Mouse (Mus musculus): ENCODE results near the gene Asrgl1. TPM values are rescaled to one million over a fixed set of nuclear protein-coding genes. Genes with fewer than 3 reads are reported as not detected.

Gene Asrgl1
- polyA plus RNA-seq, 1 experiment: 5.9 TPM

GRCm38 (mm10) chr19:9117275-9117674 is 18.2 kb downstream of the Asrgl1 start:
- Histone ChIP-seq H3K4me1 (replicated peaks; ENCODE audit: control insufficient read depth, insufficient read depth, low read length) (no peaks in the 10 kb centered on the region), H3K27me3 (ENCODE audit: control insufficient read depth, insufficient read depth, low read length) (no peaks in the 10 kb centered on the region), H3K36me3 (ENCODE audit: control insufficient read depth, insufficient read depth, low read length) (peaks cover 31% of the 10 kb centered on the region), H3K27ac (ENCODE audit: control insufficient read depth, insufficient read depth, low read length) (no peak overlapping the region), H3K4me3 (ENCODE audit: control insufficient read depth, insufficient read depth, low read length) (no peak overlapping the region)
- no peak for DNase-seq
- WGBS: 99% methylated on average over 5 of the region's 5 CpGs
- TF ChIP-seq POLR2A (IDR thresholded peaks at IDR 0.05; ENCODE audit: control insufficient read depth, extremely low read depth, insufficient read depth, low read length, poor library complexity): no peak
- no peak for TF ChIP-seq CTCF (IDR thresholded peaks at IDR 0.05; ENCODE audit: borderline replicate concordance, control insufficient read depth, extremely low read depth, insufficient read depth, low read length, poor library complexity)

DNA sequence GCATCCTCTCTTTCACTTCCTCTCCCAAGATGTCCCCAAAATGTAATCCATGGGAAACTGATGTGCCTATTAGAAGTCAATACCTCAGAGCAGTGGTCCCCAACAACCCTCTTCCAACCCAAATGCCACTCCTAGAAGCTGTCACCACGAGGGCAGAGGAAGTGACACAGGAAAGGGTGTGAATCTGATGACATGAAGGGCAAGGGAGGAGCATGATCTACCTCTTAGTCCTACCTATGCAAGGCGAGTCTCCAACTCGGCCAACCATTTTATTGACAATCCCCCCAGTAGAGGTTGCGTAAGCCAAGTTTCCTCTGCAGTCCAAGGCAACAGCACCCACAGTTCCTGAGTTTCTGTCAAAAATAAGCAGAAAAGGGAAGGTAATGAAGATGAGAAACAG is 19.2 kb downstream of the Asrgl1 start:
- Histone ChIP-seq H3K4me1 (replicated peaks; ENCODE audit: control insufficient read depth, insufficient read depth, low read length) (no peaks in the 10 kb centered on the region), H3K4me3 (ENCODE audit: control insufficient read depth, insufficient read depth, low read length) (no peak overlapping the region), H3K36me3 (ENCODE audit: control insufficient read depth, insufficient read depth, low read length) (peaks cover 35% of the 10 kb centered on the region), H3K27ac (ENCODE audit: control insufficient read depth, insufficient read depth, low read length) (no peak overlapping the region), H3K27me3 (ENCODE audit: control insufficient read depth, insufficient read depth, low read length) (no peaks in the 10 kb centered on the region)
- no peak for TF ChIP-seq CTCF (IDR thresholded peaks at IDR 0.05; ENCODE audit: borderline replicate concordance, control insufficient read depth, extremely low read depth, insufficient read depth, low read length, poor library complexity)
- TF ChIP-seq POLR2A (IDR thresholded peaks at IDR 0.05; ENCODE audit: control insufficient read depth, extremely low read depth, insufficient read depth, low read length, poor library complexity): no peak
- 71% methylated on average over 4 of the region's 4 CpGs for WGBS
- DNase-seq: no peak

DNA sequence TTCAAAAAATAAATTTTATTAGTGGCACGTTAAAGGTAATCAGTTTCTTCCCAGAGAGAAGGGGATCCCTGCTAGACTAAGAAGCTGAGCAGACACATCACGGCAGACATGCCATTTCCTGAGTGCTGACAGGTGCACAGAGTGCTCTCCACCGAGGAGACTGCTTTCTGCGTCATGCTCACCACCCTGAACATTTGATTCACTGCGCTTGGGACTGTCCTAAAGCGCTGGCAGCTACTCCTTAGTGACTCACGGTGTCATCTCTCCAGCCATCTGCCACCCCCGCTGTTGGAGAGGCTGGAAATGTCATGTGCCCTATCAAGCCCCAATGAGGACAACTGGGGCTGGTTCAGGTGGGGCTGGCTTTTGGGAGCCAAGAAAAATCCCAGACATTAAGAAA is 23.4 kb downstream of the Asrgl1 start:
- peaks cover 35% of the 10 kb centered on the region for H3K36me3 ChIP-seq (ENCODE audit: control insufficient read depth, insufficient read depth, low read length)
- DNase-seq: no peak
- WGBS: 83% methylated on average over 8 of the region's 8 CpGs
- no peaks in the 10 kb centered on the region for H3K27me3 ChIP-seq (ENCODE audit: control insufficient read depth, insufficient read depth, low read length)
- H3K4me1 ChIP-seq (replicated peaks; ENCODE audit: control insufficient read depth, insufficient read depth, low read length): peaks cover 5% of the 10 kb centered on the region; the same call in 1 of the 2 replicates
- TF ChIP-seq CTCF (IDR thresholded peaks at IDR 0.05; ENCODE audit: borderline replicate concordance, control insufficient read depth, extremely low read depth, insufficient read depth, low read length, poor library complexity): no peak
- no peak for TF ChIP-seq POLR2A (IDR thresholded peaks at IDR 0.05; ENCODE audit: control insufficient read depth, extremely low read depth, insufficient read depth, low read length, poor library complexity)
- H3K27ac ChIP-seq (ENCODE audit: control insufficient read depth, insufficient read depth, low read length): no peak overlapping the region
- no peak overlapping the region for H3K4me3 ChIP-seq (ENCODE audit: control insufficient read depth, insufficient read depth, low read length)

- Histone ChIP-seq H3K36me3 (ENCODE audit: control insufficient read depth, insufficient read depth, low read length) (peaks cover 24% of the 10 kb centered on the region), H3K4me3 (ENCODE audit: control insufficient read depth, insufficient read depth, low read length) (no peak overlapping the region), H3K27me3 (ENCODE audit: control insufficient read depth, insufficient read depth, low read length) (no peaks in the 10 kb centered on the region), H3K27ac (ENCODE audit: control insufficient read depth, insufficient read depth, low read length) (no peak overlapping the region), H3K4me1 (replicated peaks; ENCODE audit: control insufficient read depth, insufficient read depth, low read length) (peaks cover 5% of the 10 kb centered on the region; the same call in 1 of the 2 replicates)
- WGBS: 66% methylated on average over 4 of the region's 4 CpGs
- DNase-seq: peak; percentile 41
- TF ChIP-seq CTCF (IDR thresholded peaks at IDR 0.05; ENCODE audit: borderline replicate concordance, control insufficient read depth, extremely low read depth, insufficient read depth, low read length, poor library complexity) (no peak), POLR2A (IDR thresholded peaks at IDR 0.05; ENCODE audit: control insufficient read depth, extremely low read depth, insufficient read depth, low read length, poor library complexity) (no peak)
Observed at GRCm38 (mm10) chr19:9110182-9110869, 25.1 kb downstream of the Asrgl1 start.

DNA sequence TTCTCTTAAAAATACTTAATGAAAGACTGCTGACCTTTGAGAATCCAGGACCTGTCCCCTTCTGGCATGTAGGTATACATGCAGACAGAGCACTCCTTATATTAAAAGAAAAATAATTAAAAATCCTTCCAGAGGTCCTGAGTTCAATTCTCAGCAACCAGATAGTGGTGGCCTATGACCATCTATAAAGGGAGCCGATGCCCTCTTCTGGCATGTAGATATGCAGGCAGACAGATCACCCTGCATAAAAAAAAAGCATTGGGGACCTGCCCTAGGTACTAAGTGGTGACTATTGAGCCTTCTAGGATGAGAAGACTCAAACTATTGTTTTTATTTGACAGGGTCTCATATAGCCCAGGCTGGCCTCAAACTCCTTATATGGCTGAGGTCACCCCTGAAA is 26.9 kb downstream of the Asrgl1 start:
- Histone ChIP-seq H3K4me3 (ENCODE audit: control insufficient read depth, insufficient read depth, low read length) (no peak overlapping the region), H3K27me3 (ENCODE audit: control insufficient read depth, insufficient read depth, low read length) (no peaks in the 10 kb centered on the region), H3K4me1 (replicated peaks; ENCODE audit: control insufficient read depth, insufficient read depth, low read length) (peaks cover 5% of the 10 kb centered on the region; the same call in 1 of the 2 replicates), H3K27ac (ENCODE audit: control insufficient read depth, insufficient read depth, low read length) (no peak overlapping the region), H3K36me3 (ENCODE audit: control insufficient read depth, insufficient read depth, low read length) (peaks cover 16% of the 10 kb centered on the region)
- TF ChIP-seq CTCF (IDR thresholded peaks at IDR 0.05; ENCODE audit: borderline replicate concordance, control insufficient read depth, extremely low read depth, insufficient read depth, low read length, poor library complexity) (no peak), POLR2A (IDR thresholded peaks at IDR 0.05; ENCODE audit: control insufficient read depth, extremely low read depth, insufficient read depth, low read length, poor library complexity) (no peak)
- no peak for DNase-seq
- 95% methylated on average over 1 of the region's 1 CpGs for WGBS

DNA sequence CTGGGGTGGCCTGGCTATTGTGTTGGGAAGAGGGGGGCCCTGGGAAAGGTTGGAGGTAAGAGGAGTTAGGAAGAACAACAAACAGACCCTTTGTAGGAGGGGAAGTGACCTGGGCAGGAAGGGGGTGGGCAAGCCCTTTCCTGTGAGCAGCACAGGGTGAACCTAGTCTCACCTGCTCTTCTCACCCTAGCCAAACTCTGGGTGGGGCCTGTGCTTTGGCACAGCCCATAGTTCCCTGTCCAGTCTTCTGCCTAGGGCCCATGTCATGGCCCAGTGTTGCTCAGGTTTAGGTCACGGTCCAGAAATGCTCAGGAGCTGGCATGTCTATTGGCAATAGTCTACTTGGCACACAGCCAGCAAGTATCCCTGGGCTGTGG is 28.1 kb downstream of the Asrgl1 start:
- TF ChIP-seq CTCF (IDR thresholded peaks at IDR 0.05; ENCODE audit: borderline replicate concordance, control insufficient read depth, extremely low read depth, insufficient read depth, low read length, poor library complexity) (no peak), POLR2A (IDR thresholded peaks at IDR 0.05; ENCODE audit: control insufficient read depth, extremely low read depth, insufficient read depth, low read length, poor library complexity) (no peak)
- Histone ChIP-seq H3K4me3 (ENCODE audit: control insufficient read depth, insufficient read depth, low read length) (no peak overlapping the region), H3K4me1 (replicated peaks; ENCODE audit: control insufficient read depth, insufficient read depth, low read length) (peaks cover 5% of the 10 kb centered on the region; the same call in 1 of the 2 replicates), H3K27me3 (ENCODE audit: control insufficient read depth, insufficient read depth, low read length) (no peaks in the 10 kb centered on the region), H3K36me3 (ENCODE audit: control insufficient read depth, insufficient read depth, low read length) (peaks cover 5% of the 10 kb centered on the region; the same call in 1 of the 2 replicates), H3K27ac (ENCODE audit: control insufficient read depth, insufficient read depth, low read length) (no peak overlapping the region)
- whole genome bisulfite sequencing: 70% methylated on average over 1 of the region's 1 CpGs
- no peak for DNase-seq
